Mouse (Mus musculus): ENCODE data around the gene Gpr137c. TPM values are rescaled to one million over a fixed set of nuclear protein-coding genes. Genes with fewer than 3 reads are reported as not detected.

The Gpr137c gene
- polyA plus RNA-seq, 1 experiment, result 1.4 TPM

DNA sequence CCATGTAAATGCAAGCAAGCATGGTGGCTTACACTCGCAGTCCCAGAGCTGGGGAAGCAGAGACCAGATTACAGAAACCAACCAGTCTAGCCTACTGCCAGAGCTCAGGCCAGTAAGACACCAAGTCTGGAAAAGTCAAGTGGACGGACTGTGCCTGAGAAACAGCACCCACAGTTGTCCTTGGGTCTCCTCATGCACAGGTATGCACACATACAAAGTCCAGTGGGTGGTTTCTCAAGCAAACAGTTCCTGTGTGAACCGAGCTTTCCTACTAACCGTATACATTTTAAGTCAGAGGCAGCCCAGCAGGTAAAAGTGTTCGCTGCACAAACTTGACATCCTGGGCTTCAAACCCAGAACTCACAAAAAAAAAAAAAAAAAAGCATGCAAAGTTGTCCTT is 86.3 kb downstream of the Gpr137c start:
- no peak overlapping the region for H3K4me3 ChIP-seq (replicated peaks; ENCODE audit: control insufficient read depth, low read depth, low read length)
- H3K27ac ChIP-seq (ENCODE audit: control insufficient read depth, insufficient read depth, low read depth, low read length, poor library complexity), result no peak overlapping the region
- WGBS, result 85% methylated on average over 5 of the region's 5 CpGs
- H3K4me1 ChIP-seq (ENCODE audit: control insufficient read depth, insufficient read depth, low read length), result peaks cover 2% of the 10 kb centered on the region; the same call in 1 of the 2 replicates
- TF ChIP-seq POLR2A (IDR thresholded peaks at IDR 0.05; ENCODE audit: borderline replicate concordance, control insufficient read depth, low read depth, low read length), result no peak
- no peak for TF ChIP-seq CTCF (IDR thresholded peaks at IDR 0.05; ENCODE audit: control insufficient read depth, insufficient read depth, low read length)

DNA sequence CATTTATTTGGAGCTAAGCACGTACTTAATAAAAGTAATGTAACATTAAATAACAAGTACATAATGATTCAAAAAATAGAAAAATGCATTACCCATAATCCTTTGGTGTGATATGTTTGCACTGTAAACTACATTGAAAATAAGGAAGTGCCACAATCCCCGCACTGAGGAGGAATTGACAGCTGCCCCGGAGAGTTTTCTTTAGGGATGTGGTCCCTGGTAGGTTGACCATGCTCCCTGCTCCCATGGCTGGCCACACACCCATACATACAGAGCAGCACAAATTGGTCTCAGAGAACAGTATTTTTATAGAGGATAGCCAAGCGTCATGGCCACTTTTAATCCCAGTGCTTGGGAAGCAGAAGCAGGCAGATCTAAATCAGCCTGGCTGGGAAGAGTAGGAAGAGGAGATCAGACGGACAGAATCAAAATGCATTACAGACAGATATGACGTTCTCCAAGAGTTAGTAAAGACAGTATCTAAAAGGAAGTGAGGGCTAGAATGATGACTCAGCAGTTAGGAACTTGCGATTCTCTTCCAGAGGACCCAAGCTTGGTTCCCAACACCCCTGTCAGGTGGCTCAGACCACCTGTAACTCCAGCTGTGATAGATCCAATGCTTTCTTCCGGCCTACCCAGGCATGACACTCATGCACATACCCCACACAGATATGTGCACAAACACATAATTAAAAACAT is 88.3 kb downstream of the Gpr137c start:
- no peak for TF ChIP-seq CTCF (IDR thresholded peaks at IDR 0.05; ENCODE audit: control insufficient read depth, insufficient read depth, low read length)
- TF ChIP-seq POLR2A (IDR thresholded peaks at IDR 0.05; ENCODE audit: borderline replicate concordance, control insufficient read depth, low read depth, low read length), result no peak
- WGBS, result 40% methylated on average over 8 of the region's 8 CpGs
- no peak overlapping the region; the same call in 1 of the 2 replicates for H3K27ac ChIP-seq (ENCODE audit: control insufficient read depth, insufficient read depth, low read depth, low read length, poor library complexity)

GRCm38 (mm10) chr14:45309646-45310045 is 90.1 kb downstream of the Gpr137c start:
- Histone ChIP-seq H3K27ac (ENCODE audit: control insufficient read depth, insufficient read depth, low read depth, low read length, poor library complexity) (no peak overlapping the region), H3K4me3 (replicated peaks; ENCODE audit: control insufficient read depth, low read depth, low read length) (no peak overlapping the region), H3K4me1 (ENCODE audit: control insufficient read depth, insufficient read depth, low read length) (peaks cover 2% of the 10 kb centered on the region; the same call in 1 of the 2 replicates)
- TF ChIP-seq CTCF (IDR thresholded peaks at IDR 0.05; ENCODE audit: control insufficient read depth, insufficient read depth, low read length), result no peak
- TF ChIP-seq POLR2A (IDR thresholded peaks at IDR 0.05; ENCODE audit: borderline replicate concordance, control insufficient read depth, low read depth, low read length), result no peak
- WGBS, result 84% methylated on average over 13 of the region's 13 CpGs

More for the DNA sequence above, 88.3 kb downstream of the Gpr137c start:
- H3K4me3 ChIP-seq (replicated peaks; ENCODE audit: control insufficient read depth, low read depth, low read length), result peak overlapping the region; percentile 10
- peaks cover 2% of the 10 kb centered on the region; the same call in 1 of the 2 replicates for H3K4me1 ChIP-seq (ENCODE audit: control insufficient read depth, insufficient read depth, low read length)

DNA sequence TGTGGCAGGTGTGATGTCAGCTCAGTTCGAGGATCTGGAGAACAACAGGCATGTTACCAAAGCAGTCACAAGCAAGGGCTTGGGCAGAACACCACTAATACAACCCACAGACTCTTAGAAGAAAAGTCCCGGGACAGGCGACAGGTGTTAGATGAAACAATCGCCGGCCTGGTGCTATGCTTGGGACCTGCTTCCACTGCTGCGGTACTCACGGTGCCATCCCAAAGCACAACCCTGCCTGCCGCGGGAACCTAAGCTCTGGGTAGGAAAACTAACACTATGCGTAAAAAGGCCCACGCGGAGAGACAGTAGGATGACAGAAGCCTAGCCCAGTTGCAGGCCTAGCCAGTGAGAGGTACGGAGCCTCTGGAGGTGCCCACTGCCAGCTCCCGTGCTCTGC is 90.6 kb downstream of the Gpr137c start:
- Histone ChIP-seq H3K4me3 (replicated peaks; ENCODE audit: control insufficient read depth, low read depth, low read length) (no peak overlapping the region), H3K27ac (ENCODE audit: control insufficient read depth, insufficient read depth, low read depth, low read length, poor library complexity) (no peak overlapping the region), H3K4me1 (ENCODE audit: control insufficient read depth, insufficient read depth, low read length) (peaks cover 2% of the 10 kb centered on the region; the same call in 1 of the 2 replicates)
- WGBS, result 92% methylated on average over 14 of the region's 14 CpGs
- TF ChIP-seq CTCF (IDR thresholded peaks at IDR 0.05; ENCODE audit: control insufficient read depth, insufficient read depth, low read length) (no peak), POLR2A (IDR thresholded peaks at IDR 0.05; ENCODE audit: borderline replicate concordance, control insufficient read depth, low read depth, low read length) (no peak)

GRCm38 (mm10) chr14:45316927-45317326 is 97.4 kb downstream of the Gpr137c start:
- 39% methylated on average over 5 of the region's 5 CpGs for WGBS
- H3K4me1 ChIP-seq (ENCODE audit: control insufficient read depth, insufficient read depth, low read length), result peaks cover 9% of the 10 kb centered on the region
- no peak for TF ChIP-seq CTCF (IDR thresholded peaks at IDR 0.05; ENCODE audit: control insufficient read depth, insufficient read depth, low read length)
- no peak for TF ChIP-seq POLR2A (IDR thresholded peaks at IDR 0.05; ENCODE audit: borderline replicate concordance, control insufficient read depth, low read depth, low read length)
- H3K4me3 ChIP-seq (replicated peaks; ENCODE audit: control insufficient read depth, low read depth, low read length), result peak overlapping the region; percentile 60
- H3K27ac ChIP-seq (ENCODE audit: control insufficient read depth, insufficient read depth, low read depth, low read length, poor library complexity), result no peak overlapping the region

DNA sequence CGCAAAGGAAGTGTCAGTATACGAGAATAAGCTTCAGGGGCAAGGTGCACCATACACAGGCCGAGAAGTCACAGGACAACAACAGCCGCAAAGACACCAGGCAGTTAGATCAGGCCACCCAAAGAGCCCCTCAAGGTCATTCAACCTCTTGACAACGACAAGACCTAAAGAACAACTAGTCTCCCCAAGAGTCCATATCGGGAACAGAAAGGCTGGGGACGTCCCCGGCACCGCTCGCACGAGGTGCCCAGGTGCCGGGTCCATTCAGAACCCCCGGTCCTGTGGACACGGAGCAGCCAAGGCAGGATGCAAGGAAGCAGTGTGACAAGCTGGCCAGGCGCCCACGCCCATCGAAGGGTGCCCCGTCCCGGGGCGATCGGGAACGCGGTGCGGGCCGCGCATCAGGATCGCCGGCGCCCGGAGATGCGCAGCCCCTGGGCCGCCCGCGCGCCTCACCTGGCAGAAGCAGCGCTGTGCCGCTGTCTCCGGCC is 98.4 kb downstream of the Gpr137c start:
- under 1% methylated on average over 36 of the region's 38 CpGs for WGBS
- Histone ChIP-seq H3K4me3 (replicated peaks; ENCODE audit: control insufficient read depth, low read depth, low read length) (peak overlapping the region; percentile 93), H3K4me1 (ENCODE audit: control insufficient read depth, insufficient read depth, low read length) (peaks cover 9% of the 10 kb centered on the region), H3K27ac (ENCODE audit: control insufficient read depth, insufficient read depth, low read depth, low read length, poor library complexity) (peak overlapping the region; percentile 95)
- no peak for TF ChIP-seq POLR2A (IDR thresholded peaks at IDR 0.05; ENCODE audit: borderline replicate concordance, control insufficient read depth, low read depth, low read length)
- TF ChIP-seq CTCF (IDR thresholded peaks at IDR 0.05; ENCODE audit: control insufficient read depth, insufficient read depth, low read length), result no peak

GRCm38 (mm10) chr14:45318426-45319236 is 99.1 kb downstream of the Gpr137c start, which contains the start of gene Ero1l:
TSS of gene Ero1l (minus strand) at chr14:45318771.
- H3K4me1 ChIP-seq (ENCODE audit: control insufficient read depth, insufficient read depth, low read length), result peaks cover 9% of the 10 kb centered on the region
- 1% methylated on average over 62 of the region's 74 CpGs for WGBS
- TF ChIP-seq POLR2A (IDR thresholded peaks at IDR 0.05; ENCODE audit: borderline replicate concordance, control insufficient read depth, low read depth, low read length), result peak; percentile 84; the same call in 1 of the 2 replicates
- peak; percentile 0; the same call in 1 of the 2 replicates for TF ChIP-seq CTCF (IDR thresholded peaks at IDR 0.05; ENCODE audit: control insufficient read depth, insufficient read depth, low read length)
- H3K4me3 ChIP-seq (replicated peaks; ENCODE audit: control insufficient read depth, low read depth, low read length), result peak within 1 kb of the TSS; percentile 93
- H3K27ac ChIP-seq (ENCODE audit: control insufficient read depth, insufficient read depth, low read depth, low read length, poor library complexity), result peak within 1 kb of the TSS; percentile 95

- H3K4me3 ChIP-seq (replicated peaks; ENCODE audit: control insufficient read depth, low read depth, low read length), result no peak overlapping the region
Measured at GRCm38 (mm10) chr14:45319237-45319610, 99.7 kb downstream of the Gpr137c start.

More at GRCm38 (mm10) chr14:45319237-45319610, 99.7 kb downstream of the Gpr137c start:
- Histone ChIP-seq H3K4me1 (ENCODE audit: control insufficient read depth, insufficient read depth, low read length) (peaks cover 9% of the 10 kb centered on the region), H3K27ac (ENCODE audit: control insufficient read depth, insufficient read depth, low read depth, low read length, poor library complexity) (no peak overlapping the region)
- 22% methylated on average over 3 of the region's 3 CpGs for WGBS
- TF ChIP-seq POLR2A (IDR thresholded peaks at IDR 0.05; ENCODE audit: borderline replicate concordance, control insufficient read depth, low read depth, low read length), result no peak
- TF ChIP-seq CTCF (IDR thresholded peaks at IDR 0.05; ENCODE audit: control insufficient read depth, insufficient read depth, low read length), result no peak
